Mouse (Mus musculus): ENCODE results near the gene Olfr957. TPM values are rescaled to one million over a fixed set of nuclear protein-coding genes. Genes with fewer than 3 reads are reported as not detected.

Gene Olfr957
- not detected for total RNA-seq (2023)

GRCm38 (mm10) chr9:39515531-39515930, at the start of gene Olfr957:
Gene Olfr957 (minus strand): TSS chr9:39515809.

GRCm38 (mm10) chr9:39553946-39554345, 38.3 kb upstream of the Olfr957 start, which contains the start of gene Olfr958:
Gene Olfr958 (minus strand): TSS chr9:39554054.

GRCm38 (mm10) chr9:39493895-39494294, 21.7 kb downstream of the Olfr957 start, which contains the start of gene Olfr44:
Gene Olfr44 (minus strand): TSS chr9:39493995.

GRCm38 (mm10) chr9:39471844-39472243, 43.8 kb downstream of the Olfr957 start, which contains the start of gene Olfr955:
Gene Olfr955 (minus strand): TSS chr9:39471944.

Other genes with a start within 250 kb of the Olfr957 start
- gene Olfr945, start 239.0 kb downstream of the Olfr957 start, total RNA-seq (2023): not detected
- gene Olfr948, start 189.8 kb downstream of the Olfr957 start, total RNA-seq (2023): not detected
- gene Olfr951, start 128.4 kb downstream of the Olfr957 start, total RNA-seq (2023): not detected
- gene Olfr952, start 88.7 kb downstream of the Olfr957 start, total RNA-seq (2023): not detected
- not detected for gene Olfr954, start 59.1 kb downstream of the Olfr957 start, total RNA-seq (2023)
- gene Olfr955, start 43.9 kb downstream of the Olfr957 start, total RNA-seq (2023): not detected
- gene Olfr44, start 21.8 kb downstream of the Olfr957 start, total RNA-seq (2023): not detected
- gene Olfr958, start 38.2 kb upstream of the Olfr957 start, total RNA-seq (2023): not detected
- not detected for gene Olfr959, start 59.8 kb upstream of the Olfr957 start, total RNA-seq (2023)
- not detected for gene AW551984, start 88.6 kb upstream of the Olfr957 start, total RNA-seq (2023)
- gene Olfr148, start 94.8 kb upstream of the Olfr957 start, total RNA-seq (2023): not detected
- not detected for gene Olfr960, start 105.6 kb upstream of the Olfr957 start, total RNA-seq (2023)
- not detected for gene Olfr961, start 129.3 kb upstream of the Olfr957 start, total RNA-seq (2023)
- gene Olfr963, start 151.4 kb upstream of the Olfr957 start, total RNA-seq (2023): not detected
- not detected for gene Olfr149, start 191.3 kb upstream of the Olfr957 start, total RNA-seq (2023)
- gene Olfr965, start 195.5 kb upstream of the Olfr957 start, total RNA-seq (2023): not detected
- gene Olfr150, start 215.2 kb upstream of the Olfr957 start, total RNA-seq (2023): not detected
- not detected for gene Olfr967, start 230.4 kb upstream of the Olfr957 start, total RNA-seq (2023)

Data from CD4-positive naive resting alpha-beta T cell, adult 76 days (primary cell).